Mouse (Mus musculus): ENCODE measurements around the gene Cd3d.

DNA sequence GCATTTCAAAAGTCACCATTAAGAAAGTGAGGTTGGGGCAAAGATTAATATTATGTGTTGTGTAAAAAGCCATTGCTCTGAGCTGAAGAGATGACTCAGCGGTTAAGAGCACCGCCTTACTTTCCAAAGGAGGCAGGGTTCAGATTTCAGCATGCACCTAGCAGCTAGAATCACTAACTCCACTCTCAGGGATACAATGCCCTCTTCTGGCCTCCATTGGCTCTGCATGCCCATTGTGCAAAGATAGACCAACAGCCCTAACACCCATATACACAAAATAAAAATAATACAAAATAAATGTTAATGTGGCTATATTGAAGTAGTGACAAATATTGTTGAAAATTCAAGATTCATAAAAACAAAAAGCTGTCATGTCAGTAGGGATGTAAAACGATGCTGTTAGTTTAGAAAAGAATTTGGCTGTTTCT, 14.8 kb upstream of the Cd3d start:
- no peak for TF ChIP-seq POLR2A (IDR thresholded peaks at IDR 0.05; ENCODE audit: low read depth, low read length)
- no peak for TF ChIP-seq CTCF (IDR thresholded peaks at IDR 0.05; ENCODE audit: extremely low read depth, insufficient read length, insufficient replicate concordance, low read depth, low read length)

All from small intestine, adult 2 months (tissue).